Mouse (Mus musculus): ENCODE data around the gene Dnmt3a. TPM values are rescaled to one million over a fixed set of nuclear protein-coding genes. Genes with fewer than 3 reads are reported as not detected.

Gene Dnmt3a
- total and polyA plus RNA-seq, 2 experiments from 2014 or later, result 88.5 to 130 TPM

- H3K4me3 ChIP-seq (ENCODE audit: low read depth, low read length), result no peak overlapping the region
- H3K9me3 ChIP-seq (ENCODE audit: low read length), result no peaks in the 10 kb centered on the region
- no peak for TF ChIP-seq CTCF (IDR thresholded peaks at IDR 0.05)
- H3K4me1 ChIP-seq (ENCODE audit: insufficient read depth, low read length), result no peaks in the 10 kb centered on the region
- H3K4me2 ChIP-seq (ENCODE audit: low read depth, low read length, poor library complexity, severe bottlenecking), result no peak overlapping the region
- no peak for ATAC-seq (ENCODE audit: low FRiP score)
- H3K9ac ChIP-seq (replicated peaks; ENCODE audit: low read length, poor library complexity, severe bottlenecking), result 0 out of 2 replicates have a peak overlapping the region, but pooled peaks have one; percentile 13
- WGBS, result 8% methylated on average over 11 of the region's 11 CpGs
- no peak overlapping the region for H3K27ac ChIP-seq (ENCODE audit: low read depth, low read length)
- no peak for DNase-seq (ENCODE audit: low spot score)
- H3K36me3 ChIP-seq (ENCODE audit: insufficient read depth, low read length), result no peaks in the 10 kb centered on the region
- no peaks in the 10 kb centered on the region for H3K27me3 ChIP-seq (ENCODE audit: insufficient read depth, low read length)
These were observed 136.2 kb downstream of the Dnmt3a start for GRCm38 (mm10) chr12:3942026-3942425.

- Histone ChIP-seq H3K9ac (replicated peaks; ENCODE audit: low read length, poor library complexity, severe bottlenecking) (no peak overlapping the region), H3K27ac (ENCODE audit: low read depth, low read length) (no peak overlapping the region), H3K36me3 (ENCODE audit: insufficient read depth, low read length) (no peaks in the 10 kb centered on the region), H3K4me1 (ENCODE audit: insufficient read depth, low read length) (no peaks in the 10 kb centered on the region), H3K4me2 (ENCODE audit: low read depth, low read length, poor library complexity, severe bottlenecking) (no peak overlapping the region), H3K27me3 (ENCODE audit: insufficient read depth, low read length) (no peaks in the 10 kb centered on the region), H3K4me3 (ENCODE audit: low read depth, low read length) (no peak overlapping the region), H3K9me3 (ENCODE audit: low read length) (no peaks in the 10 kb centered on the region)
- 43% methylated on average over 4 of the region's 4 CpGs for WGBS
- TF ChIP-seq CTCF (IDR thresholded peaks at IDR 0.05), result no peak
- no peak for DNase-seq (ENCODE audit: low spot score)
- no peak for ATAC-seq (ENCODE audit: low FRiP score)
These were observed 138.8 kb downstream of the Dnmt3a start for GRCm38 (mm10) chr12:3944454-3945073.

GRCm38 (mm10) chr12:3947503-3947902 lies 141.7 kb downstream of the Dnmt3a start:
- no peak overlapping the region for H3K9ac ChIP-seq (replicated peaks; ENCODE audit: low read length, poor library complexity, severe bottlenecking)
- ATAC-seq (ENCODE audit: low FRiP score) (no peak), DNase-seq (ENCODE audit: low spot score) (peak; percentile 17)
- no peak overlapping the region for H3K27ac ChIP-seq (ENCODE audit: low read depth, low read length)
- no peaks in the 10 kb centered on the region for H3K36me3 ChIP-seq (ENCODE audit: insufficient read depth, low read length)
- no peaks in the 10 kb centered on the region for H3K4me1 ChIP-seq (ENCODE audit: insufficient read depth, low read length)
- H3K27me3 ChIP-seq (ENCODE audit: insufficient read depth, low read length), result no peaks in the 10 kb centered on the region
- no peak overlapping the region for H3K4me3 ChIP-seq (ENCODE audit: low read depth, low read length)
- no peak for TF ChIP-seq CTCF (IDR thresholded peaks at IDR 0.05)
- no peak overlapping the region for H3K4me2 ChIP-seq (ENCODE audit: low read depth, low read length, poor library complexity, severe bottlenecking)
- 73% methylated on average over 6 of the region's 6 CpGs for WGBS
- no peaks in the 10 kb centered on the region for H3K9me3 ChIP-seq (ENCODE audit: low read length)

- DNase-seq (ENCODE audit: low spot score) (no peak), ATAC-seq (ENCODE audit: low FRiP score) (0 out of 2 replicates have a peak, but pooled peaks have one; percentile 42)
- Histone ChIP-seq H3K36me3 (ENCODE audit: insufficient read depth, low read length) (no peaks in the 10 kb centered on the region), H3K4me3 (ENCODE audit: low read depth, low read length) (no peak within 1 kb of the TSS), H3K9ac (replicated peaks; ENCODE audit: low read length, poor library complexity, severe bottlenecking) (no peak within 1 kb of the TSS), H3K27me3 (ENCODE audit: insufficient read depth, low read length) (peaks cover 13% of the 10 kb centered on the region; the same call in 1 of the 2 replicates), H3K4me2 (ENCODE audit: low read depth, low read length, poor library complexity, severe bottlenecking) (0 out of 2 replicates have a peak within 1 kb of the TSS, but pooled peaks have one; percentile 22), H3K9me3 (ENCODE audit: low read length) (no peaks in the 10 kb centered on the region), H3K4me1 (ENCODE audit: insufficient read depth, low read length) (no peaks in the 10 kb centered on the region), H3K27ac (ENCODE audit: low read depth, low read length) (no peak within 1 kb of the TSS)
- TF ChIP-seq CTCF (IDR thresholded peaks at IDR 0.05), result no peak
- WGBS, result 26% methylated on average over 22 of the region's 22 CpGs
These were observed 148.8 kb downstream of the Dnmt3a start, which contains the start of gene Pomc for GRCm38 (mm10) chr12:3954651-3955050. TSS of gene Pomc (plus strand) at chr12:3954951.

- no peaks in the 10 kb centered on the region for H3K9me3 ChIP-seq (ENCODE audit: low read length)
- no peaks in the 10 kb centered on the region for H3K36me3 ChIP-seq (ENCODE audit: insufficient read depth, low read length)
- H3K27me3 ChIP-seq (ENCODE audit: insufficient read depth, low read length), result peaks cover 13% of the 10 kb centered on the region; the same call in 1 of the 2 replicates
- H3K4me1 ChIP-seq (ENCODE audit: insufficient read depth, low read length), result 0 out of 2 replicates have a peak, but pooled peaks cover under 1% of the 10 kb centered on the region
- DNase-seq (ENCODE audit: low spot score), result no peak
- no peak overlapping the region for H3K4me2 ChIP-seq (ENCODE audit: low read depth, low read length, poor library complexity, severe bottlenecking)
- 30% methylated on average over 10 of the region's 10 CpGs for WGBS
- TF ChIP-seq CTCF (IDR thresholded peaks at IDR 0.05), result no peak
- H3K9ac ChIP-seq (replicated peaks; ENCODE audit: low read length, poor library complexity, severe bottlenecking), result no peak overlapping the region
- ATAC-seq (ENCODE audit: low FRiP score), result no peak
- H3K27ac ChIP-seq (ENCODE audit: low read depth, low read length), result no peak overlapping the region
- no peak overlapping the region for H3K4me3 ChIP-seq (ENCODE audit: low read depth, low read length)
These were observed 149.6 kb downstream of the Dnmt3a start for GRCm38 (mm10) chr12:3955371-3955770.

- Histone ChIP-seq H3K4me1 (ENCODE audit: insufficient read depth, low read length) (0 out of 2 replicates have a peak, but pooled peaks cover 3% of the 10 kb centered on the region), H3K36me3 (ENCODE audit: insufficient read depth, low read length) (no peaks in the 10 kb centered on the region), H3K27me3 (ENCODE audit: insufficient read depth, low read length) (peaks cover 13% of the 10 kb centered on the region; the same call in 1 of the 2 replicates), H3K27ac (ENCODE audit: low read depth, low read length) (no peak overlapping the region), H3K4me2 (ENCODE audit: low read depth, low read length, poor library complexity, severe bottlenecking) (no peak overlapping the region), H3K4me3 (ENCODE audit: low read depth, low read length) (no peak overlapping the region), H3K9ac (replicated peaks; ENCODE audit: low read length, poor library complexity, severe bottlenecking) (no peak overlapping the region), H3K9me3 (ENCODE audit: low read length) (no peaks in the 10 kb centered on the region)
- ATAC-seq (ENCODE audit: low FRiP score) (no peak), DNase-seq (ENCODE audit: low spot score) (peak; percentile 55)
- TF ChIP-seq CTCF (IDR thresholded peaks at IDR 0.05), result peak; percentile 69
- WGBS, result 13% methylated on average over 3 of the region's 3 CpGs
These were observed 150.5 kb downstream of the Dnmt3a start for GRCm38 (mm10) chr12:3956351-3956750.
